Mouse (Mus musculus) right cerebral cortex, postnatal 25 days (tissue): ENCODE data around the gene Lrrc52.
A peak's percentile ranks its signal among the peaks of the same experiment; 100 is the strongest.

Experiments
- DNase-seq: peaks from one replicate; pipeline ENCODE4 v3.0.0; 2022

Gene Lrrc52

DNA sequence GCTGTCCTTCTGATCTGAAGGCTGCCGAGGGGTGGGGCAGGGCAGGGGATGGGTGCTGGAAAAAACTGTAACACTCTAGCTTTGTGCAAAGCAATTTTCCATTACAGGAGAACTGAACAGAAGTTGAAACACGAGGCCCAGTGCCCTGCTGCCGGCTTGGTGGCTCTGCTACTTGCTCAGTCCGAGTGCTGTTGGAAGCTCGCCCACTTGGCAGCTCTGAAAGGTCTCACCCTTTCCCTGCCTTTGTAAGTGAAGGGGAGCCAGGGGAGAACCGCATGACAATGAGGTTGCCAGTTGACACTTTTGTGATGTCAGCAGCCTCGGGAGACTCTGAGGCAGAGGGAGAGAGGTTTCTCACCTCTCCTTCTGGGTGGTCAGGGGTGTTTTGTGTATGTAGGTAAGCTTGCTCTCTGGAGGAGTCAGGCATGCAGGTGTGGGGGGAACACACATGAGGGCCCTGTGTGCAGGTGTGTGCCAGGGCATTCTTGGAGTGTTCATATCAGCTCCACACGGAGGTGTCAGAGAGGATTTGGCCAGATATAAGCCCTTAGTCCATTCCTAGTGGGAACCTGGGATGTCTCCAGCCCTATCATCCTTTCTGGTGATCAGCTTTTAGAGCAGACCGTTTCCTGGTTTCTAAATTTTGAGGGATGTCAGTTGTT is at the start of gene Lrrc52:
Lrrc52 (minus strand) TSS at position 16 of the 662 bp plus-strand sequence.
- DNase-seq: peak; percentile 25

DNA sequence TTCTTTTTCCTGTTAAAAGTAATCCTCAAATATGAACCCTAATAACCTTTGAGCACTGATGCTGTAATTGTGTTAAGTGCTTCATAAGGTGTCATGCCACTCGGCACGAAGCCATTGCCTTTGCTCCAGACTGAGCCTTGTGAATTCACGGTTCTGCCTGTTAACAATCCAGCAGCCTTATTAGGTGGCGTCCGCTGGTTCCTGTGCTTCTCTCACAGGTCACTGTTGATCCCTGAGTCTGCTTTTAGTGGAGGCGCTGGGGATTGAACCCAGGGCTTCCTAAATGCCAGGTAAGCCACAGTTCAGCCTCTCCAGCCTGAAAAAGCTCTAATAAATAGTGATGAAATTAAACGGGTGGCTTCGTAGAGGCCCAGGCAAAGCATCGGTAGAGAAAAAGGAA is 45.0 kb upstream of the Lrrc52 start:
- no peak for DNase-seq

DNA sequence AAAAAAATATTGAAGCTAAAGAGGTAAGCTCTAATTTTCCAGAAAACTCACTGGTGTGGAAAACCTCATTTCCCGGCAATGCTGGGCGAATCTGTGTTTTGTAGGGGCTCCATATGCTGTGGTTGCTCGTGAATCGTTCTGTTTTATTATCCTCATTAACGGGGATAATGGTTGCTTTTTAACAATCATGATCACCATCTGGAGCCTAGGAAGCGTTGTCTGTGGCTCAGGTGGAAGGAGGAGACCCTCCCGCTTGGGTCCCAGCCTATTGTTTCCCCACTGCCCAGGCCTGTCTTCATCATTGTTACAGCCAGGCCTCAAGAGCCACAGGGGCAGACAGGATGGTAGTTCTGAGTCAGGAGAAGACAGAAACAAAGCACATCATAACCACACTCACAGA is 39.5 kb upstream of the Lrrc52 start:
- no peak for DNase-seq

DNA sequence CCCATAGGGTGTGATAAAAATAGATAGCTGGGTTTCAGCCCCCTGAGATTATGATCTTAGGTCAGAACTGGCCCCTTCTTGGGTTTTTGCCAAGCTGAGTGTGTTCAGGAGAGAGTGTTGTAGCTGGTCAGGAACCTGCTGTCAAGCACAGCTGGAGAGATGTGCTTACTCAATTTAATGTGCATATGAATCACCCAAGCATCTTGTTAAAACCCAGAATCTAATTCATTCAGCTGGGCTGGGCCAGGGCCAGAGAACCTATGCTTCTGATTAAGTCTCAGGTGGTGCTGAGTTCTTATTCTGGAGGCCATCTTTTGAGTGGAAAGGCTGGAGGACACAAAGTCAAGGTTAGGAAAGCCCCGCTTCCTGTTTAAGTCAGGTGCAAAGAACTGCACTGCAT is 38.8 kb upstream of the Lrrc52 start:
- no peak for DNase-seq

DNA sequence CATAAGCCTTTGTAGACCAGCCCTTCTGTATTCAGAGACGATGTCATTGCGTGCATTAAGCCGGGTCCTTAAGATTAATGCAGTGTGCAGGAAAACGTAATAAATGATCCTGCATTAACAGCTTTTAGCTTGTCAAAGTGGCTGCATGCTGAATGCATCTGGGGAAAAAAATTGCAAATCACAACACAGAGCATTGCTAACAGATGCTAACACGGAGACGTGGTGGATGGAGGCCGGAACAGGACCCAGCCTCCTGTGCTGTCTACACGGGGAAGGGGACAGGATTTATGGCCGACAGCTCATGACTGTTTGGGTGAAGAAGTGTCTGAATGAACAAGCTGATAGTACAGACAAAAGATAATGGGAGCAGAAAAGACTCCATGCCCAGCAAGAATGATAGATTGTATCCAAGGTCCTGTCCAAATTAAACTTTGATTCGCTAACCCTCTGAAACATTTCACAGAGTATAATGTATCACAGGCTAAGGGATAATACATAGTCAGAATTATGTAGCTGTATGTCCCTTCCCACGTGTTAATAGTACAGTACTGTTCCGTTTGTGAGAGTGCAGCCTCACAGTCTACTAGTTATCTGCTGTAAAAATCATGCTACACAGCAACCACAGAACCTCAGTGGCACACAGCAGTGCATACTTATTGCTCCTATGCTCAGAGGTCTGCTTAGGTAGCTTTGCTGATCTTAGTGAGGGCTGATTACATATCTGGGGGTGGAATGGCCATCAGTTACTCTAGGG is 32.7 kb upstream of the Lrrc52 start:
- no peak for DNase-seq

DNA sequence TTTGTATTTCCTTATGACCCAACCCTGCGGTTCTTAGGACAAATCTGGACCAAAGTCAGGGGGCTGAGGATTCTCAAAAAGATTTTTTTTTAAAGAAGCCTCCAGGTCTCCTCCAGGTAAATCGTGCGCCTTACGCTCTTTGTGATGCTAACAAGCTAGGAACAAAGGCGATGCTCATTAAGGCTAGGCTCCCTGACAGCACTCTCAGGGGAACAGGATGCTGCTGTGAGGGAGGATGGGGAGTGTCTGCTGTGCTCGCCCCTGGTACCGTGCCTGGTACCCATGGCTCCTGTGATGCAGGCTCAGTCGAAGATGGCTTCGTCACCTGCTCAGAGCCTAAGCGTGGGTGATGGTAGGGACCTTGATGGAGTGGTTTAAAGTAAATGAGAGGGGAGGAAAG is 31.4 kb upstream of the Lrrc52 start:
- DNase-seq: no peak

DNA sequence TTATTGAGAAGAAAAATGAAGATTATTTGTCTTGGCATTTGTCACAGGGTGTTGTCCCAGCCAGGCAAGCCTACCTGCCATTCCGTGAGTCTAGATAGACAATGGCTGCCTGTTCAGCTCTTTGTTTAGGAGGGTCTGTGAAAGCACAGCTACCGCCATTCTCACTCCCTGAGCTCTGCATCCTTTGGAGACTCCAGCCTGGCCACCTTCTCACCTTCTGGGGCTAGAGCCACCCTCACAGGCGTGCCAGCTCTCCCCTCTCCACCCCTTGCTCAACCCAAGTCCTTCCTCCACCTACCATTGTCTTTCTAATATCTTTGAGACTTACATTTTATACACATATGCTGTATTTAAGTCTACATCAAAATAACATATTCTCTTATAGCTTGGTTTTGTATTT is 31.0 kb upstream of the Lrrc52 start:
- no peak for DNase-seq

DNA sequence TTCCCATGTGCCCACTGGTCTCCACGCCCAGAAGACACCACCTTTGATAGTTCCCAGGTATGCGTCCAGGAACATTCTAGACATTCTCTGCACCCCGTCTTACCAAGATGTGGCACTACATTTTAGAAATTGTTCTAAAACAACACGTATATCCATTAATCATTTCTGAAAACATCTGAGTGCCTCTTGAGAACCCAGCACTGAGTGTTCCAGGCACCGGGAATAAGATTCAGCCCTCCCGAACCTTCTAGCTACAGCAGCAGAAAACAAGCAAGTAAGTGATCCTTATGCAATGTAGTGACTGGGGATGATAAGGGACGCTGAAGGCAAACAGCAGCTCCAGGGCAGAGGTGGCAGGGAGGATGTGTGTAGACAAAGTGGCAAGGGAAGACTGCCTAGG is 24.9 kb upstream of the Lrrc52 start:
- no peak for DNase-seq

DNA sequence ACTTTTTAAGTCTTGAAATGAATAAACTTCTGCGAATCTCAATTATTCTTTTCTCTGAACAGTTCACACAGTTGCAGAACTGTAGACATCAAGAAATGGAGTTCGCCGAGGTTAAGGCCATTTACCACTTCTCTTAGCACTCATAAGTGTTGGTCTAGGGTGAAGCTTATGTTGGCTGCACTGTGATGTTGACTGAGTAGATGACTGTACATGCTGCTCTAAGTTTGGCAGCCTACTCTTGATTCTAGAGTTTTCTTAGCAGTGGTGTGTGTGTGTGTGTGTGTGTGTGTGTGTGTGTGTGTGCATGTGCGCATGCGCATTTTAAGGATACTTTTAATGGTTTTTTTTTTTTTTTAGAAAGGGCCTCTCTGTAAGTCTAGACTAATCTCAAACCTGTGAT is 21.4 kb upstream of the Lrrc52 start:
- DNase-seq: no peak

DNA sequence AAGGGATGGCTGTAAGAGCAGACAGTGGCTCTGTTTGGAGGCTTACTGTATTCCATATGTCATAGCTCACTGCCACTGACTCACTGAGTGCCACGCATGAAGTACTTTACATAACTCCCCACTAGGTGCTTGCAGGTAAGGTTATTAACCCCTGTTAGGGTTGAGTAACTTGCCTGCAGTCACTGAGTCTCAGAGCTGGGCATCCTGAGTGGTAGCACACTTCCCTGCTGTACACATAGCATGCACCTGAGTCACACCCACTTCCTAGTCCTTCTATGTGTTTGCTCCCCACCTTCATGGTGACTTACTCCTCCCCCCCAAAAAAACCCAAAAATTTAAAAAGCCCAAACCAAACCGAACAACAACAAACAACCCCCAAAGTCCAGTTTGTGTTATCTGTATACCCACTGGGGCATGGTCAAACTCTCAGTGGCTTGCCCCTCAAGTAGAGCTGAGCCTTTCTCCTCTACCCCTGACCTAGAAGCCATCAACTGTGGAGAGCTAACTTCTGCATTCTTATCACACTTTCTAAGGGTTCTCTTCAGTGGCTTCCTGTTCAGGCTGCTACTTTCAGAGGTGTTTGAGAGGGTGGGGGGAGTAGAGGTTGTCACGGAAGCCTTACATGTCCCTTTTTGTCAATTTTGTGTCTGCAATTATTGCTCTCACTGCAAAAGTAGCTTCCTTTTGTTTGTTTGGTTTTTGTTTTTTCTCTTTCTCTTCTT is 20.5 kb upstream of the Lrrc52 start:
- DNase-seq: no peak

DNA sequence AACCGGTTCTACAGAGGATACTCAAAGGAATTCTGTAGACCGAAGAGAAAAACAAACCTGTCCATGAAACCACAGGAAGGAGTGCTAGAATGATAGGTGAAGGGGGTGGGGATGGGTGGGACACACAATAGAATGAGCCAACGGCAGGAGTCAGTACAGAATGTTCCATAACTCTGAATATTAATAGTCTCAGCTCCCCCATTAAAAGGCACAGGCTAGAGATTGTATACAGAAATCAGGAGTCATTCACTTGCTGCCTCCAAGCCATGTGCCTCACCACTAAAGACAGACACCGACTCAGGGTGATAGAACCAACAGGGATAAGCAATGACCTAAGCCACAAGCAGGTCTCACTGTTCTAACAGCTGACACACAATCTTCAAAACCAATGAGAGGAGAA is 16.3 kb upstream of the Lrrc52 start:
- no peak for DNase-seq

DNA sequence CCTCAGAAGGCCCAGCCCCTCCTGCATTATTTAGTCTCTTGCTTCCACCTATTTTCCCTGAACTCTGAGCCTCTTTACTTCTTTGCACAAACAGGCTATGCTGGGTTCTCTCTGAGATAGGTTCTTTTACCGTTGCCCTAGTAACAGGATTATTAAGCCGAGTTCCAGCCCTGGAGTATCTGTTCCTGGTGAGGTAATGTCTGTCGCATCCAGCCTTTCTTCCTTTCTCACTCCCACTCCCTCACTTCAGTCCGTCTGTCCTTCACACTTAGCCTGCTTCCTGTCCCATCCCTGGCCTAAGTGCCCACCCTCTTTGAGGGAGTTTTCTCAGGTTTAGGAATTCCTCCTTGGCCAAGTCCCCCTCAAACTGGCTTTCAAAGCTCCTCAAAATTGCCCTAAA is 7.0 kb upstream of the Lrrc52 start:
- DNase-seq: no peak

DNA sequence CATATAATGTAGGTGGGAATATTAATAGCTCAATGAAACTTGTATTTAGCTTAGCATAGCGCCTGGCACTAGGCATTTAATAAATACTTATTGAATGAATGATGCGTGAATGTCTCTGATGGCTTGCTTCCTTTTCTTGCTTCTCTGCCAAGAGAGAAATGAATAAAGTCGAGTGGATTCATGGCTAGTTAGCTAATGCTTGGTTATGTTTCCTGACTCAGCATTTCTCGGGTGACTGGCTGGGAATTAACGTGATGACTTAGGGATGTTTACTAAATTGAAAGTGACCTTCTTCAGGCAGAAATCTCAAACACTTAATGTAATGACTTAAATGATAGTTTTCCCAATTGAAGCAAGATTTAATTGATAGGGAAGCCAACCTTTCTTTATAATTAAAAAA is 1.3 kb upstream of the Lrrc52 start:
- DNase-seq: no peak

DNA sequence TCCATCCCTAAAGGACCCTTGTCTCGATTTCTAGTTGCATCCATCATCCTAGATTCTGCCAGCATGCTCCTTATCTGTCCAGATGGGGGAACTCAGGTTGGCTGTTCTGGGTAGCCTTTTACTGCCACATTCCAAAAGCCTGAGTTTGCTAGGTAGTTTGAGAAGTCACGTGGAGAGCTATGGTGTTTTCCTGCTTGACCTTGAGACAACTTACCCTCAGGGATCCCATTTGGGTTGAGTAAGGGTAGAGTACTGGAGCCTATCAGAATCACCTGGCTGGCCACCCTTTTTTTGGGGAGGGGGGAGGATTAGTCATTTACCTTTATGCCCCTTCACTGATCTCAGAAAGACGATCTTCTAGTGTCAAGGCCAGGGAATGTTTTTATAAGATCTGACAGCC is 9.3 kb downstream of the Lrrc52 start:
- no peak for DNase-seq

DNA sequence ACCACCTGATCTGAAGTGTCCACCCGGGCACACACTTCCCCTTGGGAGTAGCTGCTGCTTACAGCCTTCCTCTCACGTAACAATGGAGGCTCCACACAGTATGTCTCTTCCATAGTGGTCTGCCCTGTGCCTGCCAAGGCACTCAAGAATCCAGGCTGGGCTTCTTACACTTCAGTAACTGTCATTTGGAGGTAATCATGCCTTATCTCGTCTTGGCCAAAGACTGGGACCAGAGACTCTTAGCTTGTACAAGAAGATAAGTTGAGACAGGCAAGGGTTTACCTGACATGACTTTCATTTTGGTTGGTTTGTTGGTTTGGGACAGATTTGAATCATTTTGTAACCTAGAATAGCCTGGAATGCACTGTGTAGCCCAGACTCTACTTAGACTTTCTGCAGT is 13.5 kb downstream of the Lrrc52 start:
- no peak for DNase-seq

DNA sequence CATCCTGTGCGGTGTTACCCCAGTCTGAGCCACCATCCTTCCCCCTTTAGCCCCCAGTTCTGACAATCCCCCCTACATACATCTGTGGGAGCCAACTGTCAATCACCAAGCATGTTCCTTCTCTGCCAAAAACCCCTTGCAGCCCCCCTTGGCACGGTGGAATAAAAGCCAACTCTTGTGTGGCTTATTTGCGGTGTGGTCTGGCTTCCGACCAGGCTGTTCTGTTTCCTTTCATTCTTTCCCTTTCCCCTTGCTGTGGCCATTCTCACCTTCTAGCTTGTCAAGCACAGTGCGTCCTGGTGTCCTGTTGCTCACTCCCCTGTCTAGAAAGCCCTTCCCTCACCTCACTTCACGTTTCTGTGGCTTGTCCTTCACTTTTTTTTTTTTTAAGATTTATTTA is 14.1 kb downstream of the Lrrc52 start:
- DNase-seq: no peak

DNA sequence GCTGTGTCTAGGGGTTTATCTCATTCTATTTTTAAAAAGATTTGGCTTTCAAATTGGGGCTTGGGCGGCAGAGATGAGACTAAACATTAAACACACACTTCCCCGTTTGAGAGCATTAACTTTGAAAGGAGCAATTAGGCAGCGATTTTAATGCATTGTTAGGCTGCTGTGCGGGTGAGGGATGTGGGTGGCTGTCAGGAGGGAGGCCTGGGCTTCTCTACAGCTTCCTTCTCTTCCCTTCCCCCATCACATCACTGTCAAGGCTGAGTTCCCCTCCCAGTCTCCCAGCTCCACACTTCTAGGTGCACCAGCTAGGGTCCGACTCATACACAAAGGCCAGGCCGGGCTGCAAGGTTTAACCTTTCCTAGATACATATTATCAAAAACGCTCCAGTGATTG is 18.0 kb downstream of the Lrrc52 start:
- DNase-seq: no peak

DNA sequence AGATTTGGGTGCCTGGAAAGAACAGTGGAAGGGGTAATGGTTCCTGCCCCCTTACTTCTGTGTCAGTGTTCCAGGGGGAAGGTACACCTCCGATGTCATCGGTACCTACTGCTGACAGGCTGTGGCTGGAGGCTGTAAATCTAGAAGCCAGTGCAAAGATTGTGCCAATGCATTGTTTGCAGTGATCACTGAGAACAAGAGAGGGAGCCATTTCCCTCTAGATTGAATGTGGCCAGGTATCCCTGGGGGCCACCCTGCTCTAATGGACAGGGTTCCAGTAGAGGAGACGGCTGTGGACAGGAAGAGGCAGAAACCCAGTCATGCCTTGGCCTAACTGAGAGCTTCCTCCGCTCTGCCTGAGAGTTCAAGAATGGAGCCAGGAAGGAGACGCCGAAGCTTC is 18.5 kb downstream of the Lrrc52 start:
- no peak for DNase-seq

DNA sequence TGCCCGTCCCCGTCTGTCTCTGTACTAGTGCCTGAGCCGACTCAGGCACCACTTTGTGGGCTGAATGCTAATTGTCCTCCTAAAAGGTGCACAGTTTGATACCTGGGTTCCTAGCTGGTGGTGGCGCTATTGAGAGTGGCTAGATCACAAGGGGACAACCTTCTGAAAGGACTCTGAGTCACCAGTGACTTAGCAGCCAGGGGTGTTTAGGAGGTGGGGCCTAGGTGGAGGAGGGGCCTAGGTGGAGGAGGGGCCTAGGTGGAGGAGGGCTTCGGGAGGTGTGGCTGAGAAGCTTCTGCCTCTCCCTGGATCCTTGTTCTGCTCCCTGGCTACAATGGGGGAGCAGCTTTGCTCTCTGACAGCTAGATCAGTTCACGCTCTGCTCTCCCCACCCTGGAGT is 20.1 kb downstream of the Lrrc52 start:
- no peak for DNase-seq

DNA sequence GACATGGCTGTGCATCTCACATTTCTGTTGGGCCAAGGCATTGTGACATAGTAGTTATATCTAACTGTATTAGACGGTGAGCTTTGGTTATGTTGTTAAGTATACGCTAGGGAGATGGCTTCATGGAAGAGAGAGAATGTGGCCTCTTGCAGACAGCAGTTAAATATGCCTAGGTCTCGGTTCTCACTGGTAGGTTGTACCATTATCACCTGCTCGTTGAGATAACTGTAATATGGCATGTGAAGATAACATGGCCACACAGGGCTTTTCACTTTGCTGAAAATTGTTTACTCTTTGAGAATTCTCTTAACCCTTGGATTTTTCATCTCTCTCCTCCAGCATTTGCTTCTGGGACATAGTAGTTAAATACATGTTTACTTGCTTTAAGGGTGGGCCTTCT is 21.4 kb downstream of the Lrrc52 start:
- no peak for DNase-seq

DNA sequence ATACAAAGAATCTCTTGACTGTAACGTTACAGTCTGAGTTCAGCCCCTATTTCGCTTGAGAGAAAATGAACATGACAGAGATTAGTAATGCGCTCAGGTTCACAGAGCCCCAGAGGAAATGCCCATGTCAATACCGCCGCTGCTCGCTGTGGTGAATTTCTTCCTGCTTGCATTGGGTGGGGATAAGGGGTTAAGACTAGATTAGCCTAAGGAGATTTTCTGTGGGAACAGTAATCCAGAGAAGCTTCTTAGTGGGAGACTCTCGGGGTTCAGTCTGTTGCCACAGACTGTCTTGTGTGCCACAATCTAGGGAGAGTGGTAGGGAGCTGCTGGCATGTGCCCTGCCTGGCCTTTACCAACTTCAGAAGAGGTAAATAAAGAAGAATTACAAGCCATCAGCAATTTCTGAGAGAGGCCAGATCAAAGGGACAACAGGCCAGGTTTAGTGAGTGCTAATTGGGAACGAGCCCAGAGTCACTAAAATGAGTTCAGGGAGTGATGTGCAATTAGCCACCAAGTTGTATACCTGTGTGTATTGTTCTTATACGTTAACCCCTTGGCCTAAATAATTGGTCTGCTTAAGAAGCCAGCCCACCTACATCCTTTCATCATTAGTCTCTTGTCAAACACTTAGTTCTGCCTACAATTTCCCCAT is 28.2 kb downstream of the Lrrc52 start:
- DNase-seq: no peak

DNA sequence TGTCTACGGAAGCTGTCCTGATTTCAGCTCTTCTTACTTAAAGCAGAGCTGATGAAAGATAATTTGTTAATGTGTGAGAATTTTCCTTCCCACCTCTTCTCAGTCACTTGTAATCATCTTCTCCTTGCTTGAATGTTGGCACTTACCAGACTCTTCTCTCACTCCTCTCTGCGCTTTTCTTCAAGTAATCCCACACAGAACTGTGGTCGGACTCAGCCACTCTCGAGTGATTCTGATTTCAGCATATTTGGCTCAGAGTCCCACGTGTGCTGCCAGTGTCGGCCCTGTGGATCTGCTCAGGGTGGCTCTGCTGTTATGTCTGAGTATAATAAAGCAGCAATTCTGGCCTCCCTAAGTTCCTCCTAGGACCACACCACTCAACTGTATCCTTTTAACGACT is 29.5 kb downstream of the Lrrc52 start:
- no peak for DNase-seq

DNA sequence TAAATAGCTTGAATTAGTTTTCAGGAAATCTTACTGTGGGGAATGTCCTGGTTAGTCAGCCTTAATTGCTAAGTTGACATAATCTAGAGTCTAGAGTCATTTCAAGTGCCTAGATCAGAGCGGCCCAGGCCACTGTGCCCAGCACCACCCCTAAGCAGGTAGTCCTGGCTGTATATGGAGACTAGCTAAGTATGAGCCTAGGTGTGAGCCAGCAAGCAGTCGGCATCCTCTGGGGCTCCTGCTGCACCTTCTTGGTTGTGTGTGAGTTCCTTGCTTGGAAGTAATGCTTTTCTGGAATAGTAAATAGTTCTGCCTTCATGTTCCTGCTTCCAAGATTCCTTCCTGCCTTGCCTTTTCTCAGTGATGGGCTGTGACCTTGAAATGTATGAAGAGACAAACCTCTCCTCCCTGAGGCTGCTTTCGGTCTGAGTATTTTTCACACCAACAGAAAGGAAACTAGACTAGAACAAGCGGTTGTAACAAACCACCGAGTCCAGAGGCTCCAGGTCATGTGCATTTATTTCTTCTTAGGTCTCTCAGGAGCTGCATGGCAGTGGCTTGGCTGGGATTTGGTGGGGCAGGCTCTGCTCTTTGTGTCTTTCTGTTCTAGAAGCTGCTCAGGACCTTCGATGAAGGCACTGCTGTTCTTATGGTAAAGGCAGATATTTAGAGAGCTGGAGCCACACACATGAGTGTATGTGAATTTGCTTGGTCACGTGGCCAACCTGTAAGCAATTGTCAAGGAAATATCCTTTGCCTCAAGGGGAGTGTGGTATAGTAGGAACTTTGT is 30.2 kb downstream of the Lrrc52 start:
- no peak for DNase-seq
